Mouse (Mus musculus) brain, embryonic 14.5 days (tissue): ENCODE results near the gene Camsap2.

Experiments
- CTCF ChIP-seq: fragments of 200-500 bp; IDR thresholded peaks from 2 replicates; pipeline ENCODE4 v1.5.1; 2012; ENCODE audit warnings: inconsistent platforms, mild to moderate bottlenecking, moderate library complexity, borderline replicate concordance; ENCODE audit not compliant: insufficient read depth, insufficient read length; ENCODE audit errors: extremely low read depth
- POLR2A ChIP-seq: fragments of 200-500 bp; IDR thresholded peaks from 2 replicates; pipeline ENCODE4 v1.6.1; 2012; ENCODE audit warnings: mild to moderate bottlenecking, inconsistent platforms, borderline replicate concordance; ENCODE audit not compliant: poor library complexity, insufficient read depth, insufficient read length, severe bottlenecking; ENCODE audit errors: extremely low read depth

DNA sequence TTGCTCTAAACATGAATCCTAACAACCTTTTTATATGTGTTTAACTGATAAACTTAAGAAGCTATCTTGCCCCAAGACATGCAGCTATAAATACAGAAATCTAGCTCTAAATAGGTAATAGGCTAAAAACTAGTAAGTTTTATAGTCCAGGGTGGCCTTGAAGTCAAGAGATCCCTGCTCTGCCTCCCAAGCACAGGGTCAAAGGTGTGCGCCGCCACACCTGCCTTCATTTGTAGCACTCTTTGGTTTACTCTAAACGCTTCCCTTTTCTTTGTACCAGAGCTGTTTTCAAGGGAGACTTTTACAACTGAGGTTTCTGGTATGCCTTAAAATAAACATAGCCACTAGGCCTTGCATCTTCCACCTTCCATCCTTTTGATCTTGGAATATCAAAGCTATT lies 18.3 kb downstream of the Camsap2 start:
- no peak for TF ChIP-seq CTCF
- TF ChIP-seq POLR2A: no peak
